Mouse (Mus musculus) brain, embryonic 14.5 days (tissue): ENCODE results near the gene Ak1. TPM values are rescaled to one million over a fixed set of nuclear protein-coding genes. Genes with fewer than 3 reads are reported as not detected.
A peak's percentile ranks its signal among the peaks of the same experiment; 100 is the strongest.

ENCODE experiments used
- DNase-seq: peaks from one replicate; pipeline ENCODE4 v3.0.0-alpha.2; 2011; ENCODE audit warnings: low read depth
- CTCF ChIP-seq: fragments of 200-500 bp; IDR thresholded peaks from 2 replicates; pipeline ENCODE4 v1.5.1; 2012; ENCODE audit warnings: inconsistent platforms, mild to moderate bottlenecking, moderate library complexity, borderline replicate concordance; ENCODE audit not compliant: insufficient read depth, insufficient read length; ENCODE audit errors: extremely low read depth
- POLR2A ChIP-seq: fragments of 200-500 bp; IDR thresholded peaks from 2 replicates; pipeline ENCODE4 v1.6.1; 2012; ENCODE audit warnings: mild to moderate bottlenecking, inconsistent platforms, borderline replicate concordance; ENCODE audit not compliant: poor library complexity, insufficient read depth, insufficient read length, severe bottlenecking; ENCODE audit errors: extremely low read depth
- polyA plus RNA-seq: library from polyadenylated mRNA; depleted of rRNA; stranded (reverse); fragments of >200 nt; gene quantifications from 2 replicates; pipeline ENCODE4 v1.2.3, GENCODE M21; 2012

Ak1 gene
- polyA plus RNA-seq, 1 experiment = 41.5 TPM

GRCm38 (mm10) chr2:32606161-32607142 lies 15.1 kb upstream of the Ak1 start:
- DNase-seq = peak; percentile 87
- TF ChIP-seq POLR2A = 0 out of 2 replicates have a peak, but pooled peaks have one; percentile 45
- peak; percentile 52; the same call in 1 of the 2 replicates for TF ChIP-seq CTCF

- DNase-seq = peak; percentile 45
- no peak for TF ChIP-seq CTCF
- no peak for TF ChIP-seq POLR2A
Observed at GRCm38 (mm10) chr2:32607262-32607947, 14.2 kb upstream of the Ak1 start.

GRCm38 (mm10) chr2:32608141-32608777 lies 13.3 kb upstream of the Ak1 start:
- no peak for TF ChIP-seq CTCF
- TF ChIP-seq POLR2A = no peak
- peak; percentile 45 for DNase-seq

GRCm38 (mm10) chr2:32608778-32609435 lies 12.7 kb upstream of the Ak1 start:
- TF ChIP-seq POLR2A (no peak), CTCF (no peak)
- DNase-seq = no peak

- peak; percentile 56 for DNase-seq
- TF ChIP-seq CTCF (peak; percentile 44; the same call in 1 of the 2 replicates), POLR2A (no peak)
Observed at GRCm38 (mm10) chr2:32610610-32611229, 10.8 kb upstream of the Ak1 start.

GRCm38 (mm10) chr2:32612274-32612673 lies 9.3 kb upstream of the Ak1 start:
- DNase-seq = no peak
- TF ChIP-seq CTCF = no peak
- no peak for TF ChIP-seq POLR2A

- DNase-seq = no peak
Observed at GRCm38 (mm10) chr2:32617109-32617508, 4.4 kb upstream of the Ak1 start.

GRCm38 (mm10) chr2:32617601-32618000 lies 4.0 kb upstream of the Ak1 start:
- DNase-seq = no peak
- TF ChIP-seq POLR2A = no peak
- peak; percentile 29; the same call in 1 of the 2 replicates for TF ChIP-seq CTCF

More at GRCm38 (mm10) chr2:32617109-32617508, 4.4 kb upstream of the Ak1 start:
- no peak for TF ChIP-seq CTCF
- no peak for TF ChIP-seq POLR2A

GRCm38 (mm10) chr2:32618051-32618450 lies 3.5 kb upstream of the Ak1 start:
- TF ChIP-seq CTCF = no peak
- no peak for TF ChIP-seq POLR2A
- peak; percentile 47 for DNase-seq

GRCm38 (mm10) chr2:32620682-32621516 lies 659 bp upstream of the Ak1 start:
- peak; percentile 67 for DNase-seq
- TF ChIP-seq CTCF (no peak), POLR2A (no peak)
